Mouse (Mus musculus): ENCODE data around the gene Pjvk. TPM values are rescaled to one million over a fixed set of nuclear protein-coding genes. Genes with fewer than 3 reads are reported as not detected.
A peak's percentile ranks its signal among the peaks of the same experiment; 100 is the strongest.

Gene Pjvk
- polyA plus RNA-seq, 1 experiment from 2014 or later = not detected

- Histone ChIP-seq H3K4me3 (replicated peaks) (no peak overlapping the region), H3K27me3 (no peaks in the 10 kb centered on the region), H3K27ac (replicated peaks) (no peak overlapping the region), H3K36me3 (replicated peaks) (peaks cover 17% of the 10 kb centered on the region), H3K4me2 (no peak overlapping the region), H3K9ac (no peak overlapping the region), H3K9me3 (replicated peaks) (no peaks in the 10 kb centered on the region), H3K4me1 (replicated peaks) (no peaks in the 10 kb centered on the region)
- 82% methylated on average over 4 of the region's 4 CpGs for WGBS (ENCODE audit: insufficient replicate concordance)
- ATAC-seq (ENCODE audit: insufficient read depth) = no peak
Observed at GRCm38 (mm10) chr2:76631600-76631999, 16.7 kb upstream of the Pjvk start.

- Histone ChIP-seq H3K4me1 (replicated peaks) (peaks cover 9% of the 10 kb centered on the region; the same call in 1 of the 2 replicates), H3K4me2 (no peak overlapping the region), H3K36me3 (replicated peaks) (peaks cover 10% of the 10 kb centered on the region; the same call in 1 of the 2 replicates), H3K27me3 (no peaks in the 10 kb centered on the region), H3K9ac (no peak overlapping the region), H3K27ac (replicated peaks) (no peak overlapping the region), H3K9me3 (replicated peaks) (no peaks in the 10 kb centered on the region), H3K4me3 (replicated peaks) (no peak overlapping the region)
- 82% methylated on average over 2 of the region's 2 CpGs for WGBS (ENCODE audit: insufficient replicate concordance)
- no peak for ATAC-seq (ENCODE audit: insufficient read depth)
Observed at GRCm38 (mm10) chr2:76639637-76640036, 8.6 kb upstream of the Pjvk start.

GRCm38 (mm10) chr2:76643801-76644200, 4.5 kb upstream of the Pjvk start:
- H3K9me3 ChIP-seq (replicated peaks) = no peaks in the 10 kb centered on the region
- H3K4me1 ChIP-seq (replicated peaks) = peaks cover 29% of the 10 kb centered on the region
- H3K4me3 ChIP-seq (replicated peaks) = no peak overlapping the region
- no peak overlapping the region for H3K27ac ChIP-seq (replicated peaks)
- no peak for ATAC-seq (ENCODE audit: insufficient read depth)
- H3K27me3 ChIP-seq = no peaks in the 10 kb centered on the region
- H3K9ac ChIP-seq = no peak overlapping the region
- H3K4me2 ChIP-seq = no peak overlapping the region
- 0 out of 2 replicates have a peak, but pooled peaks cover 3% of the 10 kb centered on the region for H3K36me3 ChIP-seq (replicated peaks)

GRCm38 (mm10) chr2:76647441-76647869, 821 bp upstream of the Pjvk start:
- Histone ChIP-seq H3K4me1 (replicated peaks) (peaks cover 31% of the 10 kb centered on the region), H3K4me3 (replicated peaks) (peak overlapping the region; percentile 68), H3K27ac (replicated peaks) (no peak overlapping the region; the same call in 1 of the 2 replicates), H3K9ac (peak overlapping the region; percentile 57), H3K27me3 (no peaks in the 10 kb centered on the region), H3K4me2 (peak overlapping the region; percentile 95), H3K9me3 (replicated peaks) (no peaks in the 10 kb centered on the region), H3K36me3 (replicated peaks) (no peaks in the 10 kb centered on the region)
- ATAC-seq (ENCODE audit: insufficient read depth) = peak; percentile 12; the same call in 1 of the 2 replicates
- under 1% methylated on average over 24 of the region's 32 CpGs for WGBS (ENCODE audit: insufficient replicate concordance)

GRCm38 (mm10) chr2:76648666-76649141, 428 bp downstream of the Pjvk start:
- WGBS (ENCODE audit: insufficient replicate concordance) = 37% methylated on average over 13 of the region's 13 CpGs
- no peak for ATAC-seq (ENCODE audit: insufficient read depth)
- peak overlapping the region; percentile 95 for H3K4me2 ChIP-seq

GRCm38 (mm10) chr2:76653070-76653469, 4.8 kb downstream of the Pjvk start:
- H3K27me3 ChIP-seq = no peaks in the 10 kb centered on the region
- H3K9me3 ChIP-seq (replicated peaks) = no peaks in the 10 kb centered on the region
- H3K27ac ChIP-seq (replicated peaks) = no peak overlapping the region
- peaks cover 9% of the 10 kb centered on the region for H3K4me1 ChIP-seq (replicated peaks)
- H3K4me3 ChIP-seq (replicated peaks) = no peak overlapping the region
- no peak overlapping the region for H3K9ac ChIP-seq
- WGBS (ENCODE audit: insufficient replicate concordance) = 72% methylated on average over 4 of the region's 4 CpGs
- no peaks in the 10 kb centered on the region for H3K36me3 ChIP-seq (replicated peaks)
- no peak overlapping the region for H3K4me2 ChIP-seq
- no peak for ATAC-seq (ENCODE audit: insufficient read depth)

More at GRCm38 (mm10) chr2:76648666-76649141, 428 bp downstream of the Pjvk start:
- H3K4me1 ChIP-seq (replicated peaks) = peaks cover 28% of the 10 kb centered on the region
- H3K4me3 ChIP-seq (replicated peaks) = peak overlapping the region; percentile 68
- H3K27me3 ChIP-seq = no peaks in the 10 kb centered on the region
- no peaks in the 10 kb centered on the region for H3K36me3 ChIP-seq (replicated peaks)
- H3K9ac ChIP-seq = peak overlapping the region; percentile 42
- no peak overlapping the region for H3K27ac ChIP-seq (replicated peaks)
- H3K9me3 ChIP-seq (replicated peaks) = no peaks in the 10 kb centered on the region

- Histone ChIP-seq H3K4me2 (no peak overlapping the region), H3K4me1 (replicated peaks) (no peaks in the 10 kb centered on the region), H3K27me3 (no peaks in the 10 kb centered on the region), H3K4me3 (replicated peaks) (no peak overlapping the region), H3K9me3 (replicated peaks) (no peaks in the 10 kb centered on the region), H3K9ac (no peak overlapping the region), H3K27ac (replicated peaks) (no peak overlapping the region), H3K36me3 (replicated peaks) (no peaks in the 10 kb centered on the region)
- 71% methylated on average over 5 of the region's 5 CpGs for WGBS (ENCODE audit: insufficient replicate concordance)
- no peak for ATAC-seq (ENCODE audit: insufficient read depth)
Observed at GRCm38 (mm10) chr2:76654646-76655045, 6.4 kb downstream of the Pjvk start.

- Histone ChIP-seq H3K4me2 (no peak overlapping the region), H3K9ac (no peak overlapping the region), H3K4me3 (replicated peaks) (no peak overlapping the region), H3K27ac (replicated peaks) (no peak overlapping the region), H3K9me3 (replicated peaks) (no peaks in the 10 kb centered on the region), H3K36me3 (replicated peaks) (no peaks in the 10 kb centered on the region), H3K27me3 (no peaks in the 10 kb centered on the region), H3K4me1 (replicated peaks) (no peaks in the 10 kb centered on the region)
- 71% methylated on average over 3 of the region's 3 CpGs for WGBS (ENCODE audit: insufficient replicate concordance)
- no peak for ATAC-seq (ENCODE audit: insufficient read depth)
Observed at GRCm38 (mm10) chr2:76655444-76655843, 7.2 kb downstream of the Pjvk start.

GRCm38 (mm10) chr2:76655982-76656381, 7.7 kb downstream of the Pjvk start:
- Histone ChIP-seq H3K4me1 (replicated peaks) (no peaks in the 10 kb centered on the region), H3K4me2 (no peak overlapping the region), H3K27me3 (no peaks in the 10 kb centered on the region), H3K4me3 (replicated peaks) (no peak overlapping the region), H3K27ac (replicated peaks) (no peak overlapping the region), H3K9ac (no peak overlapping the region), H3K36me3 (replicated peaks) (no peaks in the 10 kb centered on the region), H3K9me3 (replicated peaks) (no peaks in the 10 kb centered on the region)
- 0% methylated on average over 1 of the region's 1 CpGs for WGBS (ENCODE audit: insufficient replicate concordance)
- ATAC-seq (ENCODE audit: insufficient read depth) = no peak

- Histone ChIP-seq H3K9me3 (replicated peaks) (no peaks in the 10 kb centered on the region), H3K27ac (replicated peaks) (no peak overlapping the region), H3K4me2 (no peak overlapping the region), H3K27me3 (no peaks in the 10 kb centered on the region), H3K36me3 (replicated peaks) (no peaks in the 10 kb centered on the region), H3K9ac (no peak overlapping the region), H3K4me3 (replicated peaks) (no peak overlapping the region), H3K4me1 (replicated peaks) (no peaks in the 10 kb centered on the region)
- ATAC-seq (ENCODE audit: insufficient read depth) = no peak
- 64% methylated on average over 13 of the region's 13 CpGs for WGBS (ENCODE audit: insufficient replicate concordance)
Observed at GRCm38 (mm10) chr2:76658551-76658950, 10.3 kb downstream of the Pjvk start.

GRCm38 (mm10) chr2:76659419-76659818, 11.1 kb downstream of the Pjvk start:
- H3K4me1 ChIP-seq (replicated peaks) = no peaks in the 10 kb centered on the region
- no peak overlapping the region for H3K27ac ChIP-seq (replicated peaks)
- no peak for ATAC-seq (ENCODE audit: insufficient read depth)
- no peak overlapping the region for H3K4me3 ChIP-seq (replicated peaks)
- no peak overlapping the region for H3K4me2 ChIP-seq
- 34% methylated on average over 7 of the region's 8 CpGs for WGBS (ENCODE audit: insufficient replicate concordance)
- H3K27me3 ChIP-seq = no peaks in the 10 kb centered on the region
- H3K9me3 ChIP-seq (replicated peaks) = no peaks in the 10 kb centered on the region
- no peaks in the 10 kb centered on the region for H3K36me3 ChIP-seq (replicated peaks)
- H3K9ac ChIP-seq = no peak overlapping the region

- H3K27ac ChIP-seq (replicated peaks) = no peak overlapping the region
- H3K36me3 ChIP-seq (replicated peaks) = no peaks in the 10 kb centered on the region
- no peak for ATAC-seq (ENCODE audit: insufficient read depth)
- H3K27me3 ChIP-seq = no peaks in the 10 kb centered on the region
- H3K9me3 ChIP-seq (replicated peaks) = no peaks in the 10 kb centered on the region
- no peak overlapping the region for H3K4me2 ChIP-seq
- whole genome bisulfite sequencing (ENCODE audit: insufficient replicate concordance) = 85% methylated on average over 7 of the region's 7 CpGs
- H3K4me3 ChIP-seq (replicated peaks) = no peak overlapping the region
- no peaks in the 10 kb centered on the region for H3K4me1 ChIP-seq (replicated peaks)
- no peak overlapping the region for H3K9ac ChIP-seq
Observed at GRCm38 (mm10) chr2:76665531-76665930, 17.3 kb downstream of the Pjvk start.

All from liver, embryonic 15.5 days (tissue).